Mouse (Mus musculus): Measurements from ENCODE around the gene Rapgef4.

DNA sequence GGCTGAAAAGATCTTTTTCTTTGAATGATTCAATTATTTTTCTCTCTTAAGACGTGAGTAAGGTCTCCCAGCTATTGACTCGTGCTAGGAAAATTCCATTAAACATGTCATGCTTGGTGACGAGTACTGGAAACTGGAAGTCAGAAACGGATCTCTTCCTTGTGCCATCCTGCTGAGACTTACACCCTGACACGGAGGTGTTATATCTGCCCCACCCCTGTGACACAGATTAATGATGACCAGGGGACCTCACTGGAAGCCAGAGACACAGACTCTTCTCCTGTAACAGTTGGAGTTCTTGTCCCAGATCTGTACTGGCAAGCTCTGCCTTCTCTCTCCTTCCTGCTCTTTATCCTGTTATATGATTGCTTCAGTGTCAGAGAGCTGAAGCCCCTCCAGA is 194.9 kb downstream of the Rapgef4 start:
- no peak for TF ChIP-seq CTCF (IDR thresholded peaks at IDR 0.05; ENCODE audit: low read depth, low read length)
- TF ChIP-seq POLR2A (IDR thresholded peaks at IDR 0.05; ENCODE audit: extremely low read depth, insufficient read depth, low read length), result no peak

Measured in liver, adult 2 months (tissue).